ENCODE assay signal across 24 mouse cellular contexts in genomic region chr2:34847702-34848101, GRCm38 (mm10). TPM values are rescaled to one million over a fixed set of nuclear protein-coding genes. Genes with fewer than 3 reads are reported as not detected.
"Had no signal": no experiment of that assay in that cellular context is flagged by ENCODE, and none has a peak within 500 bp of the region (broad histone marks: within the 10 kb centered on the region; RNA-seq: fewer than 3 reads in every experiment).

No protein-coding gene starts in this region.

- H3K27ac ChIP-seq: neural tube, embryonic 12.5 days; neural tube, embryonic 13.5 days; neural tube, embryonic 15.5 days; stomach, embryonic 15.5 days; stomach, postnatal 0 days had no signal

- H3K27me3 ChIP-seq: neural tube, embryonic 12.5 days; neural tube, embryonic 13.5 days; neural tube, embryonic 15.5 days; stomach, embryonic 15.5 days had no signal

- H3K4me1 ChIP-seq: neural tube, embryonic 12.5 days; neural tube, embryonic 13.5 days; neural tube, embryonic 15.5 days; stomach, embryonic 15.5 days had no signal

- H3K9ac ChIP-seq: neural tube, embryonic 12.5 days; neural tube, embryonic 13.5 days; neural tube, embryonic 15.5 days; stomach, embryonic 15.5 days had no signal

- H3K4me3 ChIP-seq: neural tube, embryonic 12.5 days; neural tube, embryonic 13.5 days; neural tube, embryonic 15.5 days; stomach, embryonic 15.5 days had no signal

- DNase-seq: retina, postnatal 1 day; right cerebral cortex, adult 18-20 months; right cerebral cortex, postnatal 14 days; right cerebral cortex, postnatal 25 days; right cerebral cortex, postnatal 4 days; spleen, adult 18-20 months; thymus, adult 18-20 months; thymus, adult 2 months; thymus, postnatal 14 days; thymus, postnatal 25 days; thymus, postnatal 36 days; thymus, postnatal 4 days had no signal

- H3K4me2 ChIP-seq: neural tube, embryonic 12.5 days; neural tube, embryonic 13.5 days; neural tube, embryonic 15.5 days; stomach, embryonic 15.5 days had no signal

- H3K9me3 ChIP-seq: neural tube, embryonic 12.5 days; neural tube, embryonic 13.5 days; neural tube, embryonic 15.5 days; stomach, embryonic 15.5 days had no signal

RNA-seq across cellular contexts. Expression of gene Gm34653, which starts 14.9 kb away (rescaled TPM):
- total RNA-seq: neutrophil, adult 5-6 weeks had no signal
- polyA plus RNA-seq: neural tube, embryonic 12.5 days; neural tube, embryonic 13.5 days; neural tube, embryonic 14.5 days; neural tube, embryonic 15.5 days; small intestine, adult 2 months; spleen, adult 2 months; stomach, embryonic 14.5 days; stomach, embryonic 15.5 days; stomach, embryonic 16.5 days; stomach, postnatal 0 days; testis, adult 2 months; thymus, adult 2 months had no signal

RNA-seq across cellular contexts. Expression of gene Cutal, which starts 26.5 kb away (rescaled TPM):
- total RNA-seq: neutrophil, adult 5-6 weeks had no signal
- polyA plus RNA-seq: neural tube, embryonic 12.5 days; neural tube, embryonic 14.5 days; spleen, adult 2 months had no signal
